Mouse (Mus musculus) kidney, postnatal 36 days (tissue): ENCODE data around the gene Ccdc78.

ENCODE experiments used
- DNase-seq, 2 experiments: peaks; one replicate each; pipeline ENCODE4 v3.0.0; 2021 to 2022; ENCODE audit warnings: mixed read lengths in 2 of 2

Gene Ccdc78

GRCm38 (mm10) chr17:25834595-25835222 lies 48.3 kb downstream of the Ccdc78 start:
- peak in 1 of 2 experiments; percentile 26 for DNase-seq

GRCm38 (mm10) chr17:25835301-25835700 lies 48.9 kb downstream of the Ccdc78 start:
- peak in 1 of 2 experiments; percentile 26 for DNase-seq

DNA sequence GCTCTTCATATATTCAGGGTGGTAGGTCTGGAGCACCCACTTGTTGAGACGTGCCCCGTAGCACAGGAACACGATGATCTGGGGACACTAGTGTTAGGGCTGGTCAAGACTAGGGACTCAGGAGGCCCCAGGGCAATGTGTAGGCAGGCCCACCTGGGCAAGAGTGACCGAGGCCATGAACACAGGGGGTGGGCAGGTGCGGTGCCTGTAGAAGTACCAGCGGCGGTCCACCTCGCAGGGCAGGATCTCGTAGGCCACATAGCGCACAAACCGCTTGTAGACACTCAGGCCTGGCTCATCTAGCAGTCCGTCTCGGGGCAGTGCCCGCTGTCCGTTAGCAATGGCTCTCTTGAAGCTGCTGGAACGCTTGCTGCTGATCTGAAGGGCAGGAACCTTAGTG lies 49.4 kb downstream of the Ccdc78 start:
- DNase-seq: peak in 1 of 2 experiments; percentile 32

DNA sequence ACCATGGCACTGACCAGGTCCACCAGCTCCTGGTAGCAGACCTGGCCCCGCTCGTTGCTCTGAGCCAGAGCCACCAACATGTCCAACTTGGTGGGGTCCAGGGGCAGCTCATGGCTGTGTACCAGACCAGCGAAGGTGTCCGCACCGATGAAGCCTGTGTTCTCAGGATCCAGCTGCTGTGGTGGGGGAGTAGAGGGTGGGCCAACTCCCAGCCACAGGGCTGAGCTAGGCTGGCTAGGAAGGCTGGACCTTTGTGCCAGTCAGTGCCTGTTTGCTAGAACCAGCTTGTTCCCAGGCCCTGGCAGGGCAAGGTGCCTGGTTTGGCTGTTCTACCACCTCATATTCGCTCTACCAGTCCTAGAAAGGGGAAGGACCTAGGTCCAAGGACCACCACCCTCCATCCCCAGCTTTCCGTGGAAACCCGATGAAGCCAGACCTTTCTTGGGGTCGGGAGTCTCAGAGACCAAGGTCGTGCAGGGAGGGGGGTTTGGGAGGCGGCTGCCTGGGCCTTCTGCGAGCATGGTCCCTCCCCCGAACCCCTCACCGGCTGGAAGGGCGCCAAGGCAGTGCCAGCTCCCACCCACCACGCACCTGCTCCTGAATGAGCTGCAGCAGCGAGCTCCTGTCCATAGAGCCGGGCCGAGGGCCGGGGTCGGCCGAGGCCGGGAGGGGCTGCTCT lies 50.2 kb downstream of the Ccdc78 start:
- peak; percentile 53 to 59 for DNase-seq

DNA sequence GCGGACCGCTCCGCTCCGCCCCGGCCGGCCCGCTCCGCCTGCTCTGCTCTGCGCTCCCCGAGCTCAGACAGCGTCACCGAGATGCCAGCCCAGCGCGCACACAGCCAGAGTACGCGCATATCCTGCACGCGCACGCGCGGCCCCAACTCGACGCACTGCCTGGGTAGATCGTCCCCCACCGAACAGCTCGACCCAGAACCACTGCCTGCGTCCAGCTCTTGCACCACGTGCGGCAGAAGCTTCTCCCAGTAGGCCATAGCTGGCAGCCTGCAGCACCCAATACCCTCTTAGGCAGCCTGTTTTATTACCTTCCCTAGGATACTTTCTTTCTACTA lies 50.7 kb downstream of the Ccdc78 start, which contains the start of gene Rhbdl1:
Gene Rhbdl1 (minus strand): TSS at position 220 of the 335 bp plus-strand sequence.
- peak; percentile 76 to 82 for DNase-seq

- no peak for DNase-seq
These were observed 51.2 kb downstream of the Ccdc78 start for GRCm38 (mm10) chr17:25837533-25837932.

DNA sequence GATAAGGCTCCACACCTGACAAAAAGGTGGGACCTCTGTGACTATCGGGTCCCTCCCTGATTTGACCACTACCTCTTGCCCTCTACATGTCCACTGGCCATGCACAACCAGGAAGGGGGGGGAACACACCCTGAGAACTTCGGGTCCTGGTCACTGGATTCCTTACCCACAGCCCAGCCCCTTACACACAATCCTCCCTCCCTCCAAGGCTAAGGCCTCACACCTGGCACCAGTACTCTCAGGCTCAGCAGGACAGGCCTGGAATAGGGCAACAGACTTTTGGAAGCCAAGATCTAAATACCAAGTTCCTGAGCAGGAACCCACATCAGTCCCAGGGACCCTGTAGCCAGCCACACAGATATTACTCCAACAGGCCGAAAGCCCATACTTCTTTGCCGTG lies 52.5 kb downstream of the Ccdc78 start:
- DNase-seq: no peak

GRCm38 (mm10) chr17:25839455-25840235 lies 53.3 kb downstream of the Ccdc78 start:
- DNase-seq: peak; percentile 73 to 76
